Mouse (Mus musculus): ENCODE measurements around the gene Tnni1. TPM values are rescaled to one million over a fixed set of nuclear protein-coding genes. Genes with fewer than 3 reads are reported as not detected.
A peak's percentile ranks its signal among the peaks of the same experiment; 100 is the strongest.

The Tnni1 gene
- polyA plus RNA-seq, 1 experiment from 2014 or later, result 8.8 TPM

DNA sequence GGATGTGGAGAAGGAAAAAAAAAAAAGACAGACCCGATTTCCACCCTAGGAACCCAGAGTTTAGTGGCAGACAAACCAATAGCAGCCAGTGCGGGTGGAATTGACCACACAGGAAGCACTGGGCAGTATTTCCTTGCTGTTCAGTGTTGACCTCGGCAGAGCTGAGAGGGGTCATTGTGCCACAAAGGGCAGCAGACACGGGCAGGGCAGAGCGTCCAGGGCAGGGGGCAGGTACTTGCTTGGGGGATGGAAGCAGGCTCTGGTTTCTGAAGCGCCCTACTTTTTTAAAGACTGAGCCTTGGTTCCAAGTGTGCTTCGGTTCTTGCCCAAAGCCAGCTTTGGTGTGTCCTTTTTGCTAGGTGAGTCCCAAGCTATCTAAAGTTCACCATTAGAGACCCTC, 9.0 kb upstream of the Tnni1 start:
- H3K9ac ChIP-seq, result no peak overlapping the region
- no peak for ATAC-seq (ENCODE audit: insufficient read depth, low FRiP score, low read depth)
- H3K4me1 ChIP-seq, result peaks cover 36% of the 10 kb centered on the region
- 64% methylated on average over 7 of the region's 7 CpGs for WGBS
- H3K27ac ChIP-seq, result peak overlapping the region; percentile 59; the same call in 1 of the 2 replicates
- peaks cover 3% of the 10 kb centered on the region; the same call in 1 of the 2 replicates for H3K36me3 ChIP-seq
- H3K27me3 ChIP-seq (replicated peaks), result no peaks in the 10 kb centered on the region
- no peak overlapping the region for H3K4me3 ChIP-seq (replicated peaks)
- no peak overlapping the region for H3K4me2 ChIP-seq
- H3K9me3 ChIP-seq, result no peaks in the 10 kb centered on the region

DNA sequence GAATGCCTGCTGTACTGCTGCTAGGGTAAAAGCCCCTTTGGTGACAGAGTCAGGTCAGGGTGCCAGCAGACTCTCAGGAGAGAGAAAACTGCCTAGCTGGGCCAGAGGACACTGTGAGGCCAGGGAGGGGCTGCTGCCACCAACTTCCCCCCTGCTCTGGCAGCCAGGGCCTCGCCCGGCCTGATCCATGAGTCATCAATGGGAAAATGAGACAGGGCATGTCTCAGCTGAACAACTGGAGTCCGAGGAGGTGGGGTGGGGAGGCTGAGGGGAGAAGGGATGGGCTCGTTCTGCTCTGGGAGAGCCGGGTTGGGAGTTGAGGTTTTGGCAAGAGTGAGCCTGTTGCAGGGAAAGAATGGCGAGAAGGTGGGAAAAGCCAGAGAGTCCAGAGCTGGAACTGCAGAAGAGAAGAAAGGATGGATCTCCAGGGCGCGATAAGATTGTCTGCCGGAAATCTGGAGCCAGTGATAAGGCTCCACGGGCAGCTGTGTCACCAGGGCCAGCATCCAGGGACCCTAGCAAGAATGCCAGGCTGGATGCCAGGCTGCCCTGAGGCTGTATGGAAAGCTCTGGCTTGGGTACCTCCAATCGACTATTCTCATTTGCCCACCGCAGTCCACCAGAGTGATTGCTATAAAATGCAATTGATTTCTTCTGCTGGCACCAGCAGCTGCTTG, 8.2 kb upstream of the Tnni1 start:
- H3K27me3 ChIP-seq (replicated peaks), result no peaks in the 10 kb centered on the region
- H3K4me3 ChIP-seq (replicated peaks), result no peak overlapping the region
- H3K9ac ChIP-seq, result no peak overlapping the region
- peaks cover 31% of the 10 kb centered on the region; the same call in 1 of the 2 replicates for H3K4me1 ChIP-seq
- WGBS, result 38% methylated on average over 12 of the region's 12 CpGs
- H3K36me3 ChIP-seq, result peaks cover 3% of the 10 kb centered on the region; the same call in 1 of the 2 replicates
- H3K27ac ChIP-seq, result peak overlapping the region; percentile 59
- ATAC-seq (ENCODE audit: insufficient read depth, low FRiP score, low read depth), result 0 out of 2 replicates have a peak, but pooled peaks have one; percentile 48
- no peaks in the 10 kb centered on the region for H3K9me3 ChIP-seq
- H3K4me2 ChIP-seq, result peak overlapping the region; percentile 8; the same call in 1 of the 2 replicates

DNA sequence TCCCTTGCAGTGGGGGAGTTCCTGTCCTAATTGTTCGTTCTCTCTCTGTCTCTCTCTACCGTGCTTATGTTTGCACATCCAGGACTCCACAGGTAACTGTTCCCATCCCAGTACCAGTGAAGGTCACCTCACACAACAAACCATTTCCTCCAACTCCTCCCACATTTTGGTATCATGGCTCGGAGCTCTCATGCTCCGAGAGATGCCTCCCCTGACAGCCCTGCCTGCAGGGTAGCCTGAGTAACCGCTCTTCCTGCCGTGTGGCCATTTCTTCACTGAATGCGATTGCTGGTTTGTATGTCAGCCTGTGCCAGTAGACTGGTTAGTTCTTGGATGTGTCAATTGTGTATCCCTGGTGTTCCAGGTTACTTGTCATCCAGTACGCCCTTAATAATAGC, 7.7 kb upstream of the Tnni1 start:
- H3K27ac ChIP-seq, result peak overlapping the region; percentile 37
- peaks cover 31% of the 10 kb centered on the region; the same call in 1 of the 2 replicates for H3K4me1 ChIP-seq
- H3K4me3 ChIP-seq (replicated peaks), result no peak overlapping the region
- no peaks in the 10 kb centered on the region for H3K27me3 ChIP-seq (replicated peaks)
- H3K4me2 ChIP-seq, result no peak overlapping the region
- no peak overlapping the region for H3K9ac ChIP-seq
- no peaks in the 10 kb centered on the region for H3K9me3 ChIP-seq
- peaks cover 3% of the 10 kb centered on the region; the same call in 1 of the 2 replicates for H3K36me3 ChIP-seq
- 67% methylated on average over 8 of the region's 8 CpGs for WGBS
- ATAC-seq (ENCODE audit: insufficient read depth, low FRiP score, low read depth), result no peak

DNA sequence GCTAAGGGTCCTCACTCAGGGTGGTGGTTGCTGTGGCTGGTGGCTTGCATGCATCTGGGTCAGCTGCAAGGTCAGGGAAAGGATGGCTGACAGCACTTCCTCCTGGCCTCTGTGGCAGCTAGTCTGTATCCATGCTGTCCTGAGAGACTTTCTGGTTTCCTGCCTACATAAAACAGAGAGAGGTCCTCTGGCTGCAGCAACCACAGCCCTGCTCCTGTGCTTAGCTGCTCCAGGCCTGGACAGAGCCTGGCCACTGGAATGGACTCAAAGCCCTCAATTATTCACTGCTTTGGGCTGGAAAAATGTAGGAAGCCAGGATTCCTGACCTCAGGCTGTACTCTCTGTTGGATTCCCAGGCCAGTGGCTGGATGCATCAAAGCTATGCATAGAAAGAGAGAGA, 2.6 kb upstream of the Tnni1 start:
- H3K27me3 ChIP-seq (replicated peaks), result 0 out of 2 replicates have a peak, but pooled peaks cover 4% of the 10 kb centered on the region
- H3K27ac ChIP-seq, result 0 out of 2 replicates have a peak overlapping the region, but pooled peaks have one; percentile 17
- H3K36me3 ChIP-seq, result no peaks in the 10 kb centered on the region
- no peak overlapping the region for H3K4me3 ChIP-seq (replicated peaks)
- no peaks in the 10 kb centered on the region for H3K9me3 ChIP-seq
- ATAC-seq (ENCODE audit: insufficient read depth, low FRiP score, low read depth), result no peak
- H3K4me2 ChIP-seq, result no peak overlapping the region
- no peak overlapping the region for H3K9ac ChIP-seq
- H3K4me1 ChIP-seq, result peaks cover 14% of the 10 kb centered on the region

- Histone ChIP-seq H3K27ac (no peak overlapping the region), H3K4me3 (replicated peaks) (no peak overlapping the region), H3K36me3 (no peaks in the 10 kb centered on the region), H3K9ac (no peak overlapping the region), H3K27me3 (replicated peaks) (0 out of 2 replicates have a peak, but pooled peaks cover 4% of the 10 kb centered on the region), H3K4me1 (peaks cover 14% of the 10 kb centered on the region), H3K4me2 (no peak overlapping the region), H3K9me3 (no peaks in the 10 kb centered on the region)
- 82% methylated on average over 1 of the region's 1 CpGs for WGBS
- no peak for ATAC-seq (ENCODE audit: insufficient read depth, low FRiP score, low read depth)
Measured at GRCm38 (mm10) chr1:135777046-135777445, 2.2 kb upstream of the Tnni1 start.

GRCm38 (mm10) chr1:135780649-135781048, 1.4 kb downstream of the Tnni1 start:
- Histone ChIP-seq H3K9ac (no peak overlapping the region), H3K4me2 (no peak overlapping the region), H3K27me3 (replicated peaks) (0 out of 2 replicates have a peak, but pooled peaks cover 4% of the 10 kb centered on the region), H3K9me3 (no peaks in the 10 kb centered on the region), H3K4me3 (replicated peaks) (no peak overlapping the region), H3K36me3 (no peaks in the 10 kb centered on the region), H3K4me1 (peaks cover 14% of the 10 kb centered on the region), H3K27ac (no peak overlapping the region)
- 54% methylated on average over 4 of the region's 4 CpGs for WGBS
- ATAC-seq (ENCODE audit: insufficient read depth, low FRiP score, low read depth), result no peak

DNA sequence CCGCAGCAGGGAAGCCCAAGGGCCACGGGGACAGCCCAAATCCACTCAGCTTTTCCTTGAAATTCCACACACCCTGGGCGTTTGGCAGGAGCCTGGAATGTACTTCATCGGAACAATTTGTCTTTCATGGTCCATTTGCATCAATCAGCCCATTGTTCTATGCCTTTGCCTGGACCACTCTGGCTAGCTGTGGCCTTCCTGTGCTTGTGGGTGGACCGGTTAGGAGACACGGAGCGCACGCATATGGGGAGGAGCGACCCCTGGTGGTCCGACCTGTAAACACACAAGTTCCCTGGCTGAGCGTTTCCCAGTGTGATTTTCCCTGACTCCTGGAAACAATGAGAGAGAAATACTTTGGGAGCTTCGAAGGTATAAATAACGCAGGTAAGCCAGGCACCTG, 2.0 kb downstream of the Tnni1 start:
- peak; percentile 44; the same call in 1 of the 2 replicates for ATAC-seq (ENCODE audit: insufficient read depth, low FRiP score, low read depth)
- H3K4me2 ChIP-seq, result no peak overlapping the region
- peaks cover 14% of the 10 kb centered on the region for H3K4me1 ChIP-seq
- H3K27ac ChIP-seq, result no peak overlapping the region
- H3K9ac ChIP-seq, result no peak overlapping the region
- H3K27me3 ChIP-seq (replicated peaks), result 0 out of 2 replicates have a peak, but pooled peaks cover 4% of the 10 kb centered on the region
- no peak overlapping the region for H3K4me3 ChIP-seq (replicated peaks)
- H3K9me3 ChIP-seq, result no peaks in the 10 kb centered on the region
- WGBS, result 20% methylated on average over 13 of the region's 13 CpGs
- no peaks in the 10 kb centered on the region for H3K36me3 ChIP-seq

DNA sequence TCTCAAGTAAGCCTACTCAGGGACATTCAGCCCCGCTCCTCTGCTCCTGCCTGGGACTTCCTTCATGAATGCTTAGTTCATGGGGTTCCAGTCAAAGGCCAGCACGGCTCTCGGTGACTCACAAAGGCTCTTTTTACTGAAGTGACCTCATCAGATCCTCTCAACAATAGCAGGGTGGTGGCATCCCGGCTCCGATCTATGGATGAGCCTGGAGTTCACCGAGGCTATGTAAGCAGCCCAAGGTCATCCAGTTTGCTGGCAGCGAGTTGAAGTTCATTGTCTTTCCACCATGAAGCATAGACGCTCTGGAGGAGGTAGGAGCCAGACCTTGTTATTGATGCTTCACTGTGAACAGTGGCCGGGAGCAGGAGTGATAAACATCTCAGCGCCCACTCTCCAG, 3.6 kb downstream of the Tnni1 start:
- no peaks in the 10 kb centered on the region for H3K9me3 ChIP-seq
- no peak overlapping the region for H3K4me2 ChIP-seq
- H3K27ac ChIP-seq, result no peak overlapping the region
- H3K27me3 ChIP-seq (replicated peaks), result 0 out of 2 replicates have a peak, but pooled peaks cover 4% of the 10 kb centered on the region
- ATAC-seq (ENCODE audit: insufficient read depth, low FRiP score, low read depth), result no peak
- H3K4me1 ChIP-seq, result peaks cover 14% of the 10 kb centered on the region
- no peaks in the 10 kb centered on the region for H3K36me3 ChIP-seq
- H3K9ac ChIP-seq, result no peak overlapping the region
- H3K4me3 ChIP-seq (replicated peaks), result no peak overlapping the region
- 66% methylated on average over 10 of the region's 10 CpGs for WGBS

DNA sequence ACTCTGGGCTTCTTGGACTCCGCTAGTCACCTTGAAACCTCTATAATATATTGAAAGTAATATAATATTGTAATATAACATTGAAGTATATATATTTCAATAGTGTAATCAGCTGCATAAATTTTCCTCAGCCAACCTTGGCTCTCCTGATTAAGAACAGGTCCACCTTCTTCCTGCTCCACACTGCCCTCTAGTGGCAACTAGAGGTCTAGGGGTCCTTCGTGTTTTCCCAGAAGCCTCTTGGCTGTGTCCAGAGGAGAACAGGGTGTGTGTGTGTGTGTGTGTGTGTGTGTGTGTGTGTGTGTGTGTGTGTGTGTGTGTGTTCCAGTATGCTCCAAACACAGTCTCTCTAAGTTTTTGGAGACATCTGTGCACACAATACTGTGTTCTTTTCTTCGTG, 8.6 kb downstream of the Tnni1 start:
- Histone ChIP-seq H3K4me1 (no peaks in the 10 kb centered on the region; the same call in 1 of the 2 replicates), H3K4me2 (no peak overlapping the region), H3K27me3 (replicated peaks) (no peaks in the 10 kb centered on the region), H3K36me3 (no peaks in the 10 kb centered on the region), H3K9me3 (no peaks in the 10 kb centered on the region), H3K9ac (no peak overlapping the region), H3K4me3 (replicated peaks) (no peak overlapping the region), H3K27ac (no peak overlapping the region; the same call in 1 of the 2 replicates)
- 49% methylated on average over 3 of the region's 3 CpGs for WGBS
- ATAC-seq (ENCODE audit: insufficient read depth, low FRiP score, low read depth), result no peak

- Histone ChIP-seq H3K27ac (no peak overlapping the region), H3K9ac (no peak overlapping the region), H3K36me3 (no peaks in the 10 kb centered on the region), H3K27me3 (replicated peaks) (no peaks in the 10 kb centered on the region), H3K4me3 (replicated peaks) (no peak overlapping the region), H3K9me3 (no peaks in the 10 kb centered on the region), H3K4me2 (peak overlapping the region; percentile 37; the same call in 1 of the 2 replicates), H3K4me1 (peaks cover 6% of the 10 kb centered on the region)
- no peak for ATAC-seq (ENCODE audit: insufficient read depth, low FRiP score, low read depth)
- WGBS, result 11% methylated on average over 10 of the region's 10 CpGs
Measured at GRCm38 (mm10) chr1:135788708-135789107, 9.5 kb downstream of the Tnni1 start.

- no peak overlapping the region for H3K9ac ChIP-seq
- no peak overlapping the region for H3K4me3 ChIP-seq (replicated peaks)
- peaks cover 12% of the 10 kb centered on the region for H3K4me1 ChIP-seq
- no peak overlapping the region for H3K27ac ChIP-seq
- no peaks in the 10 kb centered on the region for H3K9me3 ChIP-seq
- ATAC-seq (ENCODE audit: insufficient read depth, low FRiP score, low read depth), result no peak
- no peaks in the 10 kb centered on the region for H3K27me3 ChIP-seq (replicated peaks)
- H3K36me3 ChIP-seq, result no peaks in the 10 kb centered on the region
- no peak overlapping the region for H3K4me2 ChIP-seq
- 11% methylated on average over 5 of the region's 5 CpGs for WGBS
Measured at GRCm38 (mm10) chr1:135789815-135790214, 10.6 kb downstream of the Tnni1 start.

DNA sequence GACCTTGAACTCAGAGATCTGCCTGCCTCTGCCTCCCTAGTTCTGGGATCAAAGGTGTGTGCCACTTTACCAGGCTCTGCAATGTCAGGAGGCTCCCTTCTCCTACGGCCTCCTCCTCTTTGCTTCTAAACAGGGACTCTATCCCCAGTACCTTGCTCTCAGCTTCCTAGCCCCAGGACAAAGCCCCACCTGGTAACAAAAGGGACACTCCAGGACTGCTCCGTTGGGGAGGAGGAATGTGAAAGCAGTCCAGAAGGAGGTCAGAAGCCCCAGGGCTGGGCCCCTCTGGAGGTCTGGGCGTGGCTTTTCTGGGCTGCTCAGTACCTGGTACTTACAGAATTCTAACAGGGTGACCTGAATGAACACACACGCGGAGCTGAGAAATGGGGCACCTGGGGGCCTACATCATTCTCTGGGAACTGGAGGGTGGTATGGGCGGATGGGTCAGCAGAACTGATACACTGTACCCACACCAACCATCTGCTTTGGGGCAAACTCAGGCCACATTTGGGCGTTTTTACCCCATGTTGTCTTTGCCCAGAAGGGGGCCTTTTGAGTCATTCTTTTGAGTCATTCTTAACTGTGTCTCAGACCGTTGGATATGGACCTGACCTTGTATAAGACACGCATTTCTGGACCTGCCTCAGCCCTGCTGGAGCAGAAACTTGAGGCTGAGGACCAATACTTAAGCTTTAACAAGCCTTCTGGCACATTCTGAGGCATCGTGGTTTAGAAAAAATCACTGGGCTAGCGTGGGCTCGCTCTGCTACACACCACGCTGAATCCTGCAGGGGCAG, 13.1 kb downstream of the Tnni1 start:
- Histone ChIP-seq H3K27me3 (replicated peaks) (no peaks in the 10 kb centered on the region), H3K4me1 (peaks cover 24% of the 10 kb centered on the region), H3K4me2 (no peak overlapping the region), H3K9me3 (no peaks in the 10 kb centered on the region), H3K4me3 (replicated peaks) (no peak overlapping the region), H3K27ac (peak overlapping the region; percentile 74), H3K36me3 (no peaks in the 10 kb centered on the region), H3K9ac (no peak overlapping the region)
- 64% methylated on average over 13 of the region's 13 CpGs for WGBS
- no peak for ATAC-seq (ENCODE audit: insufficient read depth, low FRiP score, low read depth)
